Mouse (Mus musculus) neutrophil, adult 83 days (primary cell): ENCODE results near the gene Srd5a2. TPM values are rescaled to one million over a fixed set of nuclear protein-coding genes. Genes with fewer than 3 reads are reported as not detected.

Source experiments
- total RNA-seq, 2 experiments: library from RNA; stranded (reverse); gene quantifications; one replicate each; pipeline ENCODE4 v1.2.4; 2023

Gene Srd5a2
- not detected for total RNA-seq

GRCm38 (mm10) chr17:74047210-74048082 is at the start of gene Srd5a2:
TSS of gene Srd5a2 (minus strand) at chr17:74047916.

Other genes starting within 250 kb of the Srd5a2 start
- under 1 TPM; 0.42 to 0.77 TPM for gene Ehd3, start 243.8 kb downstream of the Srd5a2 start, total RNA-seq
- gene Xdh, start 97.7 kb downstream of the Srd5a2 start, total RNA-seq, result 100 to 1,000 TPM; 601 to 704 TPM
- 10 to 100 TPM; 35.2 to 43.2 TPM for gene Memo1, start 247.6 kb upstream of the Srd5a2 start, total RNA-seq